14 mouse cellular contexts compared by ENCODE assay signal in genomic region chr15:56744915-56745314, GRCm38 (mm10).
DNase-seq lines count a peak whose midpoint lies in the region; ATAC-seq and TF ChIP-seq lines count a peak whose summit lies in the region.
"Had no signal": no experiment of that assay in that cellular context is flagged by ENCODE, and none has a peak within 500 bp of the region (broad histone marks: within the 10 kb centered on the region; RNA-seq: fewer than 3 reads in every experiment).

No protein-coding gene starts in this region.

- no peak for ATAC-seq in kidney, embryonic 16.5 days (ENCODE audit: low FRiP score, low TSS enrichment)

- no peak overlapping the region for H3K27ac ChIP-seq in cerebellum, adult 2 months (ENCODE audit: insufficient read depth, low read length)
- H3K27ac ChIP-seq in kidney, embryonic 16.5 days (ENCODE audit: low read length) = no peak overlapping the region
- no peak overlapping the region for H3K27ac ChIP-seq in CH12.LX (ENCODE audit: insufficient read depth, low read depth)
- H3K27ac ChIP-seq: embryonic facial prominence, embryonic 13.5 days; hindbrain, embryonic 10.5 days; liver, embryonic 13.5 days had no signal

- WGBS in cerebellum, adult 2 months = 70% methylated on average over 4 of the region's 4 CpGs
- 46% methylated on average over 4 of the region's 4 CpGs for WGBS in kidney, embryonic 16.5 days

- peak; percentile 14 to 19 for DNase-seq in cerebellum, postnatal 14 days
- DNase-seq in cerebellum, adult 2 months = no peak
- peak; percentile 7 for DNase-seq in kidney, postnatal 10 days
- DNase-seq in CH12.LX (ENCODE audit: extremely low read depth) (peak; percentile 61), MN1 (ENCODE audit: low spot score) (no peak)
- peak; percentile 4 for DNase-seq in c-Kit-positive CD71-positive TER-119-positive erythroid progenitor cells, embryonic 14.5 days (ENCODE audit: low spot score)
- DNase-seq in frontal cortex, postnatal 36 days (ENCODE audit: low spot score in 2 of 2) = no peak
- DNase-seq: gastrocnemius, postnatal 10 days; liver, embryonic 13.5 days; right cerebral cortex, adult 18-20 months had no signal

- no peak overlapping the region for H3K4me3 ChIP-seq in cerebellum, adult 2 months (replicated peaks; ENCODE audit: insufficient read depth, low read depth, low read length)
- no peak overlapping the region for H3K4me3 ChIP-seq in kidney, embryonic 16.5 days (ENCODE audit: low read length)
- H3K4me3 ChIP-seq in CH12.LX (replicated peaks in 1 of 3; ENCODE audit: low read depth in 2 of 3, low read length in 2 of 3, poor library complexity in 1 of 3) = no peak overlapping the region
- H3K4me3 ChIP-seq: embryonic facial prominence, embryonic 13.5 days; hindbrain, embryonic 10.5 days; liver, embryonic 13.5 days; myocyte had no signal

- no peak for TF ChIP-seq POLR2A in cerebellum, adult 2 months (IDR thresholded peaks at IDR 0.05; ENCODE audit: borderline replicate concordance, insufficient read depth, low read length)
- no peak for TF ChIP-seq POLR2A in CH12.LX (IDR thresholded peaks at IDR 0.05; ENCODE audit: low read depth, low read length)

- no peaks in the 10 kb centered on the region for H3K79me2 ChIP-seq in CH12.LX (replicated peaks; ENCODE audit: control insufficient read depth, extremely low read depth, insufficient read depth, poor library complexity, severe bottlenecking)

- in situ Hi-C loops in CH12.LX (cut with MboI; ENCODE audit: low pct_ligation_motif_present, low pct_unique_long_range_greater_than_20kb, low sequenced_read_pairs) = loop anchor here (25.0 kb wide), 2 partner anchors 408 to 683 kb away; no protein-coding TSS in a partner anchor

- no peaks in the 10 kb centered on the region for H3K4me1 ChIP-seq in cerebellum, adult 2 months (ENCODE audit: control insufficient read depth, insufficient read depth, low read length)
- no peaks in the 10 kb centered on the region for H3K4me1 ChIP-seq in kidney, embryonic 16.5 days (ENCODE audit: insufficient read depth, low read length)
- H3K4me1 ChIP-seq in CH12.LX (ENCODE audit: control insufficient read depth in 1 of 2, insufficient read depth in 2 of 2) = peaks cover 0 to 10% of the 10 kb centered on the region in 2 experiments; a peak in 2 of 4 replicates
- H3K4me1 ChIP-seq: embryonic facial prominence, embryonic 13.5 days; liver, embryonic 13.5 days had no signal

- H3K9me3 ChIP-seq in kidney, embryonic 16.5 days (ENCODE audit: low read length) = no peaks in the 10 kb centered on the region
- no peaks in the 10 kb centered on the region for H3K9me3 ChIP-seq in CH12.LX (replicated peaks; ENCODE audit: low read length)
- H3K9me3 ChIP-seq: embryonic facial prominence, embryonic 13.5 days; hindbrain, embryonic 10.5 days; liver, embryonic 13.5 days had no signal

- TF ChIP-seq RAD21 in CH12.LX (IDR thresholded peaks at IDR 0.05; ENCODE audit: low read depth, low read length) = peak; percentile 71

- no peaks in the 10 kb centered on the region for H3K27me3 ChIP-seq in cerebellum, adult 2 months (ENCODE audit: control insufficient read depth, insufficient read depth, low read length)
- no peaks in the 10 kb centered on the region for H3K27me3 ChIP-seq in kidney, embryonic 16.5 days (ENCODE audit: insufficient read depth, low read length)
- no peaks in the 10 kb centered on the region for H3K27me3 ChIP-seq in CH12.LX (replicated peaks)
- H3K27me3 ChIP-seq: embryonic facial prominence, embryonic 13.5 days; liver, embryonic 13.5 days had no signal

- no peak overlapping the region for H3K9ac ChIP-seq in kidney, embryonic 16.5 days (replicated peaks; ENCODE audit: low read length)
- no peak overlapping the region for H3K9ac ChIP-seq in CH12.LX (ENCODE audit: insufficient read depth, low read depth)
- H3K9ac ChIP-seq: embryonic facial prominence, embryonic 13.5 days; liver, embryonic 13.5 days had no signal

- dilution Hi-C loops in CH12.LX (cut with MboI; ENCODE audit: extremely low pct_ligation_motif_present, extremely low pct_unique_long_range_greater_than_20kb, low sequenced_read_pairs) = no loop called here

- H3K36me3 ChIP-seq in kidney, embryonic 16.5 days (ENCODE audit: insufficient read depth, low read length) = no peaks in the 10 kb centered on the region
- no peaks in the 10 kb centered on the region for H3K36me3 ChIP-seq in CH12.LX (replicated peaks in 1 of 2; ENCODE audit: control insufficient read depth in 1 of 2, insufficient read depth in 1 of 2, low read length in 1 of 2)
- H3K36me3 ChIP-seq: embryonic facial prominence, embryonic 13.5 days; hindbrain, embryonic 10.5 days; liver, embryonic 13.5 days had no signal

- no peak overlapping the region for H3K4me2 ChIP-seq in kidney, embryonic 16.5 days (replicated peaks; ENCODE audit: low read depth, low read length)
- H3K4me2 ChIP-seq in CH12.LX (ENCODE audit: insufficient read depth, low read depth, poor library complexity, severe bottlenecking) = no peak overlapping the region
- H3K4me2 ChIP-seq: embryonic facial prominence, embryonic 13.5 days; liver, embryonic 13.5 days had no signal

- TF ChIP-seq CTCF in cerebellum, adult 2 months (IDR thresholded peaks at IDR 0.05; ENCODE audit: borderline replicate concordance, insufficient read depth, low read depth, low read length) = no peak
- peak; percentile 50 to 75; a peak in 3 of 4 replicates for TF ChIP-seq CTCF in CH12.LX (conservative IDR thresholded peaks at IDR 0.05 in 1 of 2, IDR thresholded peaks at IDR 0.05 in 1 of 2; ENCODE audit: low read depth in 2 of 2, low read length in 2 of 2)

- no peak for TF ChIP-seq EP300 in CH12.LX (IDR thresholded peaks at IDR 0.05; ENCODE audit: low read length)

TF ChIP-seq in CH12.LX, 34 proteins besides CTCF, POLR2A, EP300 and RAD21:
- TF ChIP-seq RCOR1 (conservative IDR thresholded peaks at IDR 0.05; ENCODE audit: low read depth, low read length) = no peak
- peak; percentile 40 for TF ChIP-seq ZC3H11A (IDR thresholded peaks at IDR 0.05; ENCODE audit: low read depth, low read length)
- peak; percentile 25; the same call in 1 of the 2 replicates for TF ChIP-seq MAFK (IDR thresholded peaks at IDR 0.05; ENCODE audit: insufficient replicate concordance, low read length)
- no peak for TF ChIP-seq POLR2AphosphoS2 (IDR thresholded peaks at IDR 0.05; ENCODE audit: low read depth, low read length)
- TF ChIP-seq ZNF384 (IDR thresholded peaks at IDR 0.05; ENCODE audit: low read depth, low read length) = peak; percentile 91
- peak; percentile 84 for TF ChIP-seq SMC3 (IDR thresholded peaks at IDR 0.05; ENCODE audit: low read depth, low read length)

Comparison
In these comparisons a context has a peak if more than half of its experiments do, and no peak if none do; other contexts are left out.
1. DNase-seq: peak in cerebellum, postnatal 14 days (2 of 2), kidney, postnatal 10 days (single experiment), CH12.LX (single experiment) and c-Kit-positive CD71-positive TER-119-positive erythroid progenitor cells, embryonic 14.5 days (single experiment); none in cerebellum, adult 2 months (0 of 2), MN1 (single experiment) and frontal cortex, postnatal 36 days (0 of 2).